Mouse (Mus musculus) brain, embryonic 14.5 days (tissue): ENCODE measurements around the gene Ptpn5. TPM values are rescaled to one million over a fixed set of nuclear protein-coding genes. Genes with fewer than 3 reads are reported as not detected.

Experiments
- DNase-seq: peaks from one replicate; pipeline ENCODE4 v3.0.0-alpha.2; 2011; ENCODE audit warnings: low read depth
- CTCF ChIP-seq: fragments of 200-500 bp; IDR thresholded peaks from 2 replicates; pipeline ENCODE4 v1.5.1; 2012; ENCODE audit warnings: inconsistent platforms, mild to moderate bottlenecking, moderate library complexity, borderline replicate concordance; ENCODE audit not compliant: insufficient read depth, insufficient read length; ENCODE audit errors: extremely low read depth
- POLR2A ChIP-seq: fragments of 200-500 bp; IDR thresholded peaks from 2 replicates; pipeline ENCODE4 v1.6.1; 2012; ENCODE audit warnings: mild to moderate bottlenecking, inconsistent platforms, borderline replicate concordance; ENCODE audit not compliant: poor library complexity, insufficient read depth, insufficient read length, severe bottlenecking; ENCODE audit errors: extremely low read depth
- polyA plus RNA-seq: library from polyadenylated mRNA; depleted of rRNA; stranded (reverse); fragments of >200 nt; gene quantifications from 2 replicates; pipeline ENCODE4 v1.2.3, GENCODE M21; 2012; rRNA removed

The Ptpn5 gene
- polyA plus RNA-seq, result 166 and 218 TPM in 2 replicates

DNA sequence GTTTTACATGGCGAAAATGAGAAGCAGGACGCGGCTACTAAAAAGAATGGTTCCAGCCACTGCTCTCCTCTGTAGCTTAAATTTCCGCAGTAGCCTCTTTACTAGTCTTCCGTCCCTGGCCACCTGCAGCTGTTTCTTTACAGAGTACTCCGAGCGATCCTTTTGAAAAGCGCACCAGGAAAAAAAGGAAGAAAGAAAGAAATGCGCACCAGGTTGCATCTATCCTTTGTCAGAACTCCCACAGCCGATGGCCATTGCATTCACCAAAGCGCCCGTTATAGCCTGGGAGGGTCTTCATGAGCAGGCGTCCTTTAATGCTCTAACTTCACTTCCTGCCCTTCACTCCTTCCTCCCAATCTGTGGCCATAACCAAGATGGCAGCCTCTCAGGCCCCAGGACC is at the start of gene Ptpn5:
Gene Ptpn5, minus strand, starts transcription at position 354 of the 400 bp plus-strand sequence.
- no peak for TF ChIP-seq POLR2A
- no peak for TF ChIP-seq CTCF
- peak; percentile 27 for DNase-seq

DNA sequence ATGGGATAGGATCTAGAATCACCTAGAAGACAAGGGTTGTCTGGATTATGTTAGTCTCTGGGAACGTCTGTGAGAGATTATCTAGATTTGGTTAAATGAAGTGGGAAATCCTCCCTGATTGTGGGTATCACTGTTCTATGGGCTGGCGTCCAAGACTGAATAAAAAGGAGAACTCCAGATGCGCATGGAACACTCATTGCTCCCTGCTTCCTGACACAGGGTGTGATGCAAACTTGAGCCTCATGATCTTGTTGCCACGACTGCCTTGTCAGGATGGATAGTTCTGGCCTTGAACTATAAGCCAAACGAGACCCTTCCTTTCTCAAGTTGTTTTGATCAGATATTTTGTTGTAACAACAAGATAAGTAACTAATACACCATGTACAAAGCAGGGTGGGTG is 37.3 kb upstream of the Ptpn5 start:
- TF ChIP-seq CTCF (no peak), POLR2A (no peak)
- no peak for DNase-seq

DNA sequence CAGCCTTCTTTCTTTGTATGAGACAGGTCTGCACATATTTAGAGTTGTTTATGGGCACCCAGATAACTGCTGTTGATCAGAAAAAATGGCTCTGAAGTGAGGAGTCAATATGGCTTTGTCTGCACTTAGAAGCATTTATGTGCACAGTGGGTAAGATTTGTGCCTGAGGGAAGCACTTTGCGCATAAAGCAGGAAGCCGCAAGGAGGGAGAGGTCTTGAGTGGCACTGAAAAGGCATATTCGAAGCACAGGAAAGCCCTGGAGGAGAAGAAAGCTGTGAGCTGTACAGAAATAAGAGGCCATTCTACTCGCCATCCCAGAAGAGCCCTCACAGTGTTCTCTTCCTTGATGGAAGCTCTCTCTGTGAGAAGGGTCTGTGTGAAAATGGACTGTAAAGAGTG is 31.5 kb upstream of the Ptpn5 start:
- TF ChIP-seq POLR2A (no peak), CTCF (no peak)
- DNase-seq, result peak; percentile 14

DNA sequence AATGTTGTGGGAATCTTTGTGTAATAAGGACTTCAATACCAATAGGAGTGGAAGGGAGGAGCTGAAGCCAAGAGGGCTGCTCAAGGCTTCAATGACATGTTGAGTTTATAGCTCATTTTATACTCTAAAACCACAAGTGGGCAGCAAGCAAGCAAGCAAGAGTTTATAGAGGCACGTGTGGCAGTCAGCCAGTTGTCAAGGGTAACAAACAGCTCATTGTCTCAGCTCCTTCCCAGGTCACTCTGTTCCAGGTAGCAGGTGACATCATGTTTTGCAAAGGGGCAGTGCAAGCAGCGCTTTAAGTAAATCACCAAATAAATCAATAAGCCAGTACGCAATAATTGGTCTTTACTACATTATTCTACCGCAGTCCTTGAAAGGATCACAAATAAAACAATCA is 29.7 kb upstream of the Ptpn5 start:
- DNase-seq, result no peak
- no peak for TF ChIP-seq CTCF
- no peak for TF ChIP-seq POLR2A

DNA sequence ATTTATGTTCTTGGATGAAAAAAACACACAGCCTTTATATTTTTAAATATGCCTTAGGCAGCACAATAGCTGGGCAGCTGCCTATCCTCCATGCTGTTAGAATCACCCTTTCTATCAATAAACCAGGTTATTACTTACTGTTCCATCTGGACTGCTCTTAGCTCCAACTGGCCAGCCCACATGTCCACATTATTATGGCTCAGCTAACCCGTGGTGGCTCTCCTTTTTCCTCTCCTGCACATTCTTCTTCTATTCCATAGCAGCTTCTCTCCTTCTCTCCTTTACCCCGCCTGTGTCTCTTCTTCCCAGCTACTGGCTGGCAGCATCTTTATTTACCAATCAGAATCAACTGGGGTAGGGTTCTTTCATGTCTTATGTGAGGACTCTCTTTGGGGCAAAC is 25.0 kb upstream of the Ptpn5 start:
- no peak for DNase-seq
- TF ChIP-seq POLR2A, result no peak
- no peak for TF ChIP-seq CTCF

DNA sequence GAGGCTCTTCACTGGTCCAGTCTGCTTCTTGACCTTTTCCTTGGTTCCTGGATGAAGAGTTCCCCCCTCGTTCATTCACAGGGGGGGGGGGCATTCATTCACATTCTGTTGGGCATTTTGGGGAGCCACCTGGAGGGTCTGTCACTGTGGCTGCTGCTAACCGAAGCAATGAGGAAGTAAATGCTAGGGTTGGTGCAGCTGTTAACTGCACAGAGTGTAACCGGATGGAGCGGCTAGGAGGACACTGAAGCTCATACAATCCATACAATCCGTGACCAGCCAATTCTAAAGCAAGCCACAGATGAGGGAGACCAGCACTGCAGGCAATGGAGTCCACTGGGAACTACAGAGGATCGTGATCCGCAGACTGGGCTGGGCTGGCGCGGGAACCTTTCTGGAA is 24.3 kb upstream of the Ptpn5 start:
- DNase-seq, result no peak
- TF ChIP-seq CTCF (no peak), POLR2A (no peak)

DNA sequence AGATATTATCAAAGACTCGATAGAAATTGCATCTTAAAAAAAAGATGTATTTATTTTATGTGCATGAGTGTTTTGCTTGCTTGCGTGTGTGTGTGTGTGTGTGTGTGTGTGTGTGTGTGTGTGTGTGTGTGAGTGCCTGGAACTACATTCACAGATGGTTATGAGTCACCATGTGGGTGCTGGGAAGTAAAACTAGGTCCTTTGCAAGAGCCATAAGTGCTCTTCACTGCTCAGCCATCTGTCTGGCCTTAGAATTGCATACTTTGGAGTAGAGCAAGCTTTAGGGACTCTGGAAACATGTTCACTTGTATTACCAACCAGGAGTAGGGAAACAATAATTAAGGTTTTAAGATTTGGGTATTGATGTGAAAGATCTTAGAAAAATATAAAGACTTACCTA is 22.4 kb upstream of the Ptpn5 start:
- TF ChIP-seq CTCF (no peak), POLR2A (no peak)
- DNase-seq, result no peak

DNA sequence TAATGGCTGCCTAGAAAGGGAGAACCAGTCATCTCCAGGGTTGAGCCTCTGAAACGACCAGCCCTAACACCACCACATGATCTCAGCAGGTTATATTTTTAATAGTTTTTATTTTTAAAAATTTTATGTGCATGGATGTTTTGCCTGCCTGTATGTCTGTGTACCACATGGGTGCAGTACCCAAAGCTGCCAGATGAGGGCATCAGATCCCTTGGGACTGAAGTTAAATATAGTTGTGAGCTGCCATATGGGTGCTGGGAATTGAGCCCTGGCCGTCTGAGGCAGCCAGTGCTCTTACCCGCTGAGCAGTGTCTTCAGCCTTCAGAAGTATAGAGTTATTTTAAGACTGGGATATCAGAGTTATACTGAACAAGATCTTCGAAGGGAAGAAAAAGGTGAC is 21.9 kb upstream of the Ptpn5 start:
- TF ChIP-seq POLR2A (no peak), CTCF (peak; percentile 20; the same call in 1 of the 2 replicates)
- DNase-seq, result no peak

DNA sequence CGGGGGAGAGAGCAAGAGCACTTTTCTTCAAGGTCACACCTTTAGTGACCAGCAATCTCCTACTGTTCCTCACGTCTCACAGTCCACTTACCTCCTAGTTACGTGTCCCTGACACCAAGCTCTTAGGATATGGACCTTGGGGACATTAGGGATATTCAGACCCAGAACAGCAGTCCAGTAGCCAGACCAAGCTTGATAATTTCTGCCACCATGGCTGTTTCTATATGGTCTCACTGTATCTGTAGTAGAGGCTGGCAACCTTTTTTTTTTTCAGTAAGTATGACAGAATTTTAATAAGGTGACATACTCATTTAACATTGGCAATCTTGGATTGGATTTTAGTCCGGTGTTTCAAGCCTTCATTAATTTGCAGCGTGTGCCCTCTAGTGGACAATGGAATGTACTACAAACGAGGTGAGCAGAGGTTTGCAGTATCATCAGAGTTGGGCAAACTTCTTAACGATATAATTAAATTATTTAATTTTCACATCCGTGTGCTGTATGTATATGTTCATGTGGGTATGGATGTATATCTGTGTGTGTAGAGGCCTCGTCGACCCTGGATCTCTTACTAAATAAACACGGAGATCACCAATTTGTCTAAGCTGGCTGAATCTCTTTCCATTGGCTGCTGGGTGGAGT is 17.1 kb upstream of the Ptpn5 start:
- TF ChIP-seq CTCF (peak; percentile 77; the same call in 1 of the 2 replicates), POLR2A (no peak)
- DNase-seq, result peak; percentile 74

DNA sequence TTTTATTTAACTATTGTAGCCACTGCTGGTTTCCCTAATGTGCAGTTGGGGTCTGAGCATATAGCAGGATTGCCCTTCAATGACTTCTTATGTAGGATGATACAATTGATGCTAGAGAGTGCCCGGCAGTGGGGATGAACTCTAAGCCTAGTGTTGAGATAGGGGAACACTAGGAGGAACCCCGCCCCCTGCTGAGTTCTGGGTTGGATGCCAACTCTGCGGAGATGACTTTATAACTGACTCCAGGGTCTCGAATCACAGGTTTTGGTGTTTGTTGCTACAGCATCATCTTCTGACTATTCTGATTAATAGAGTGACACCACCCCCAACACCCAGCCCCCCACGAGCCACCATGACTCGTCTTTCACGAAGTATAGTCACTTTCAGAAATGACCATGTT is 14.8 kb upstream of the Ptpn5 start:
- DNase-seq, result no peak

DNA sequence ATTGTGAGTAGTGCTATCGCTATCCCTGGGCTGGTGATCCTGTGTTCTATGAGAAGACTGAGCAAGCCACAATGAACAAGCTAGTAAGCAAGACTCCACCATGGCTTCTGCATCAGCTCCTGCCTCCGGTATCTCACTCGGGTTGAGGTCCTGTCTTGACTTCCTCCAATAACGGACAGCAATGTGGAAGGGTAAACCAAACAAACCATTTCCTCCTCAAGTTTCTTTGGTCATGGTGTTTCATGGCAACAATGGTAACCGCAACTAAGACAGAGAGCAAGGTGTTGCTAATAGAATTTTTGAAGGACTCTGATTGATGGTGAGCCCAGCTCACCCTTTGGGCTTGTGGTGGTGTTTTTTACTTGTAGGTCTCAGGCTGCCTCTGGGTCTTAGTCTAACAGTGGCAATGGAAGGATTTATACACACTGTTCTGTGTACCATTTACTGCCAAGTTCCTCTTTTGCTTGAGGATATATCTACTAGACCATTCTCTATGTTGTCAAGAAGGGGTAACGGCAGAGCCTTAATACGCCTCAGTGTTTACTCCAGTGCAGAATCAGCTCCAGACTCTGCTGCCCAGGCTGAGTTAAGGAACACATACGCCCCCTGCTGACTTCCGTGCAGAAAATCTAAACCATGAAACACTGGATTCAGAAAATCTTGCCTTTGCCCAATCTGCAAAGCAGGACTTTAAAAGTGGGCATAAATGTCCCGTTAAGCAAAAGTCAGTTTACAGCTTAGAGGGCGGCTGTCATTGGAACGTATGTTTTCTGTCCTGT is 12.7 kb upstream of the Ptpn5 start:
- TF ChIP-seq POLR2A (no peak), CTCF (peak; percentile 49; the same call in 1 of the 2 replicates)

More for the DNA sequence above, 14.8 kb upstream of the Ptpn5 start:
- TF ChIP-seq CTCF, result no peak
- TF ChIP-seq POLR2A, result no peak

DNA sequence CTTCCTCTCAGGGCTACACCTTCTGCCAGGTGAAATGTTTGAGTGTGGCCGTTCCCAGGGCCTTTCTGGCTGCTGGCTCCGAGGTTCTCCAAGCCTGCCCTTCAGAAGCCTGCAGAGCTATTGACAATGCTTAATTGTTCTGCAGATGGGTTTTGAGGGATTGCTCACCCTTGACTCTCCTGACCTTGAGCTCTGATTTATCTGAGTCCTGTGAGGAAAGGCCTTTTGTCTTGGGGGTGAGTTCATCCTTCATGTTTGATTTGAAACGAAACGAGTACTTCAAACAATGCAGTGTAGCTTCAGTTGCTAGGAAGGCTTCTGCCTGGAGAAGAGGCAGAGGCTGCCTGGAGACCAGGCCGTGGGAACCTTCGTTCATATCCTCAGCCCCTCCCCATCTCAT is 10.8 kb upstream of the Ptpn5 start:
- no peak for TF ChIP-seq CTCF
- TF ChIP-seq POLR2A, result no peak
- no peak for DNase-seq

More for the DNA sequence above, 12.7 kb upstream of the Ptpn5 start:
- DNase-seq, result peak; percentile 51

DNA sequence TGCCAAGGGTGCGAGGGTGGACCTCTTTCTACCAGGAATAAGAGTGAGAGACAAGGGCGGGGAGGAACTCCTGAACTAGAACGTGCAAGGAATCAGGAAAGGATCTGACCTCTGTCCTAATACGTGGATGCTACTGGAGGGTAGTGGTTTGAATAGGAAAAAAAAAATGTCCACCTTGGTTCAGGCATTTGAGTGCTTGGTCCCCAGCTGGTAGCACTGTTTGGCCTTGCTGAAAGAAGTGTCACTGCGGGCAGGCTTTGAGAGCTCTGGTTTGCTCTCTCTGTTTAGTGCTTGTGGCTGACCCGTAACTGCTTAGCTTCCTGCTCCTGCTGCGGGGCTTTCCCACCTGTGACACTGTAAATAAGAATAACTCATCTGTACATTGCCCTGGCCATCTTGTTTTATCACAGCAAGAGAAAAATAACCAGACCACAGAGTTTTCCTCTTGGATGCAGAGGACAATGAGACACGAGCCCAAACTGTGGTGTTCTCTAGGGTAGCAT is 6.4 kb upstream of the Ptpn5 start:
- no peak for TF ChIP-seq POLR2A
- TF ChIP-seq CTCF, result no peak
- DNase-seq, result no peak
